Mouse (Mus musculus): ENCODE results near the gene Uvrag. TPM values are rescaled to one million over a fixed set of nuclear protein-coding genes. Genes with fewer than 3 reads are reported as not detected.

Gene Uvrag
- total and polyA plus RNA-seq, 3 experiments, result 5.9 to 22.1 (median 21.0) TPM

- TF ChIP-seq EP300 (IDR thresholded peaks at IDR 0.05; ENCODE audit: insufficient read depth, low read depth, low read length) (no peak), POLR2A (IDR thresholded peaks at IDR 0.05; ENCODE audit: insufficient read depth, low read depth, low read length) (no peak), CTCF (IDR thresholded peaks at IDR 0.05) (no peak)
- no peaks in the 10 kb centered on the region for H3K27me3 ChIP-seq (ENCODE audit: control insufficient read depth, insufficient read depth, low read length)
- no peaks in the 10 kb centered on the region for H3K79me2 ChIP-seq (replicated peaks; ENCODE audit: control insufficient read depth, insufficient read depth, low read length)
- 49% methylated on average over 1 of the region's 1 CpGs for WGBS
- no peak overlapping the region for H3K9ac ChIP-seq (ENCODE audit: low read depth, low read length)
- DNase-seq, result no peak
- no peak overlapping the region for H3K4me3 ChIP-seq
- no peak overlapping the region for H3K27ac ChIP-seq
- peaks cover 2% of the 10 kb centered on the region for H3K4me1 ChIP-seq (ENCODE audit: control insufficient read depth, insufficient read depth, low read length)
- no peaks in the 10 kb centered on the region for H3K36me3 ChIP-seq (ENCODE audit: control insufficient read depth, insufficient read depth, low read length)
- intact Hi-C loops (cut with DNase I), result no loop called here
Measured at GRCm38 (mm10) chr7:98956609-98957008, 184.3 kb downstream of the Uvrag start.

GRCm38 (mm10) chr7:98953649-98954048, 187.3 kb downstream of the Uvrag start:
- intact Hi-C loops (cut with DNase I), result no loop called here
- H3K4me1 ChIP-seq (ENCODE audit: control insufficient read depth, insufficient read depth, low read length), result peaks cover 2% of the 10 kb centered on the region
- TF ChIP-seq POLR2A (IDR thresholded peaks at IDR 0.05; ENCODE audit: insufficient read depth, low read depth, low read length) (no peak), CTCF (IDR thresholded peaks at IDR 0.05) (no peak), EP300 (IDR thresholded peaks at IDR 0.05; ENCODE audit: insufficient read depth, low read depth, low read length) (no peak)

GRCm38 (mm10) chr7:98944986-98945385, 196.0 kb downstream of the Uvrag start:
- no peaks in the 10 kb centered on the region; the same call in 1 of the 2 replicates for H3K4me1 ChIP-seq (ENCODE audit: control insufficient read depth, insufficient read depth, low read length)
- H3K4me3 ChIP-seq, result no peak overlapping the region
- H3K36me3 ChIP-seq (ENCODE audit: control insufficient read depth, insufficient read depth, low read length), result no peaks in the 10 kb centered on the region
- intact Hi-C loops (cut with DNase I), result no loop called here
- H3K27ac ChIP-seq, result no peak overlapping the region
- 47% methylated on average over 3 of the region's 3 CpGs for WGBS
- no peak for DNase-seq
- no peak for TF ChIP-seq POLR2A (IDR thresholded peaks at IDR 0.05; ENCODE audit: insufficient read depth, low read depth, low read length)
- H3K79me2 ChIP-seq (replicated peaks; ENCODE audit: control insufficient read depth, insufficient read depth, low read length), result 0 out of 2 replicates have a peak, but pooled peaks cover under 1% of the 10 kb centered on the region
- H3K9ac ChIP-seq (ENCODE audit: low read depth, low read length), result no peak overlapping the region
- H3K27me3 ChIP-seq (ENCODE audit: control insufficient read depth, insufficient read depth, low read length), result no peaks in the 10 kb centered on the region

More at GRCm38 (mm10) chr7:98953649-98954048, 187.3 kb downstream of the Uvrag start:
- 48% methylated on average over 3 of the region's 3 CpGs for WGBS
- Histone ChIP-seq H3K36me3 (ENCODE audit: control insufficient read depth, insufficient read depth, low read length) (no peaks in the 10 kb centered on the region), H3K27ac (no peak overlapping the region), H3K4me3 (no peak overlapping the region), H3K9ac (ENCODE audit: low read depth, low read length) (no peak overlapping the region), H3K79me2 (replicated peaks; ENCODE audit: control insufficient read depth, insufficient read depth, low read length) (0 out of 2 replicates have a peak, but pooled peaks cover 1% of the 10 kb centered on the region), H3K27me3 (ENCODE audit: control insufficient read depth, insufficient read depth, low read length) (no peaks in the 10 kb centered on the region)
- DNase-seq, result no peak

DNA sequence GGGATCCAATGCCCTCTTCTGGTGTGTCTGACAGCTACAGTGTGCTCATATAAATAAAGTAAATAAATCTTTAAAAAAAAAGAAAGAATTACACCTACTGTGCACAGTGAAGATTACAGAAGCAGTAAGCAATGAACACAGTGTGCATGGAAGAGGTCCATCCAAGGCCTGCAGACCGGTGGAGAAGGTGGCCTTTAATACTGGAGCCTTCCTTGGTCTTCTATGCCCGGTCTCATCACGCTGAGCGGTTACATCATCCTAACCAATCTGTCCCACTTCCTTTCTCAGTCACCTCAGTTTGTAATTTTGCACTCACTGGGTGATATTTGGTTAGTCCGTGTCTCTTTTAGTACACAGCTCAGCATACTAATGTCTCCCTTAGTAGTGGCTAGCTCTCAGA, 197.3 kb downstream of the Uvrag start:
- WGBS, result 93% methylated on average over 5 of the region's 5 CpGs
- Histone ChIP-seq H3K9ac (ENCODE audit: low read depth, low read length) (no peak overlapping the region), H3K4me3 (no peak overlapping the region), H3K27ac (no peak overlapping the region), H3K36me3 (ENCODE audit: control insufficient read depth, insufficient read depth, low read length) (no peaks in the 10 kb centered on the region), H3K27me3 (ENCODE audit: control insufficient read depth, insufficient read depth, low read length) (no peaks in the 10 kb centered on the region), H3K79me2 (replicated peaks; ENCODE audit: control insufficient read depth, insufficient read depth, low read length) (no peaks in the 10 kb centered on the region), H3K4me1 (ENCODE audit: control insufficient read depth, insufficient read depth, low read length) (no peaks in the 10 kb centered on the region)
- no peak for TF ChIP-seq POLR2A (IDR thresholded peaks at IDR 0.05; ENCODE audit: insufficient read depth, low read depth, low read length)
- no peak for DNase-seq
- intact Hi-C loops (cut with DNase I), result no loop called here

DNA sequence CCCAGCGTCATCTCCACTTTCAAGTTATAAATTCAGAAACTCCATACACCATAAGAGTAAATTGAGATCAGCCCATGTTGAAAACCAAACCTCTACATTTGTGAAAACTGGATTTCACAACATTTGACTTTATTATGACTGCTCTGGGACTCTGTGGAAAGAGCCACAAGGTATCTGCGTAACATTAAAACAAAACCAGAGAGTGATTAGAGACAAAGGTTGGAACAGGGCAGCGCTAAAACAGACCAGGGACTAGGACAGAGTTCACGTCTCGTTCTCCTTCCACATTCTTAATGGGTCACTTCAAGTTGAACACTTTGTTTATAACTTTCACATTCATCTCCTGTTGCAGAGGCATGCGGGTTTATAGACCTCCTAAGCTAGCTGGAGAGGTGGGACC, 198.2 kb downstream of the Uvrag start:
- no peak for TF ChIP-seq POLR2A (IDR thresholded peaks at IDR 0.05; ENCODE audit: insufficient read depth, low read depth, low read length)
- Histone ChIP-seq H3K4me3 (no peak overlapping the region), H3K27ac (no peak overlapping the region), H3K27me3 (ENCODE audit: control insufficient read depth, insufficient read depth, low read length) (no peaks in the 10 kb centered on the region), H3K79me2 (replicated peaks; ENCODE audit: control insufficient read depth, insufficient read depth, low read length) (no peaks in the 10 kb centered on the region), H3K4me1 (ENCODE audit: control insufficient read depth, insufficient read depth, low read length) (no peaks in the 10 kb centered on the region), H3K36me3 (ENCODE audit: control insufficient read depth, insufficient read depth, low read length) (no peaks in the 10 kb centered on the region), H3K9ac (ENCODE audit: low read depth, low read length) (no peak overlapping the region)
- 86% methylated on average over 6 of the region's 6 CpGs for WGBS
- DNase-seq, result no peak
- intact Hi-C loops (cut with DNase I), result no loop called here

DNA sequence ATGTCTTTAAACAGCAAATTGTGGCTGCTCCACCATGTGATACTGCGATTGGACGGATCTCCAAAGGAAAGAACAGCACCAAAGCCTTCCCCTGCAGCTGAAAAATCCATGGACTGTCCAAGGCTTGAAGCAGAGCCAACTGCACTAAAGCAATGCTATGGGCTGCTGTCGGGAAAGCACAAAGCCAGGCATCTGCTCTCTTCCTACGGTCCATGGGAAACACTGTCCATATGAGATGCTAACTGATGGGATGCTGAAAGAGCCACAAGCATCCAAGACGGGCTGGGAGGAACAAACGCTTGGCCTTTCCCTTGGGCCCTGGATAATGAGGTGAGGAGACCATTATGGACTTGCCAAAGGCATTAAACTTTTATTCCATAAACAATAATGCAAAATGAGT, 201.7 kb downstream of the Uvrag start:
- Histone ChIP-seq H3K9ac (ENCODE audit: low read depth, low read length) (no peak overlapping the region), H3K36me3 (ENCODE audit: control insufficient read depth, insufficient read depth, low read length) (no peaks in the 10 kb centered on the region), H3K4me1 (ENCODE audit: control insufficient read depth, insufficient read depth, low read length) (no peaks in the 10 kb centered on the region), H3K27me3 (ENCODE audit: control insufficient read depth, insufficient read depth, low read length) (no peaks in the 10 kb centered on the region), H3K27ac (no peak overlapping the region), H3K79me2 (replicated peaks; ENCODE audit: control insufficient read depth, insufficient read depth, low read length) (no peaks in the 10 kb centered on the region), H3K4me3 (no peak overlapping the region)
- 63% methylated on average over 6 of the region's 6 CpGs for WGBS
- no peak for TF ChIP-seq EP300 (IDR thresholded peaks at IDR 0.05; ENCODE audit: insufficient read depth, low read depth, low read length)
- no peak for TF ChIP-seq CTCF (IDR thresholded peaks at IDR 0.05)
- TF ChIP-seq POLR2A (IDR thresholded peaks at IDR 0.05; ENCODE audit: insufficient read depth, low read depth, low read length), result no peak
- intact Hi-C loops (cut with DNase I), result no loop called here
- no peak for DNase-seq

All from heart, adult 2 months (tissue).